Mouse (Mus musculus) cerebellum, adult 18-20 months (tissue): ENCODE results near the gene Dcaf10.

Experiments used
- DNase-seq, 2 experiments: peaks; one replicate each; pipeline ENCODE4 v3.0.0; 2021

Dcaf10 gene

GRCm38 (mm10) chr4:45421519-45422260 lies 79.8 kb downstream of the Dcaf10 start:
- no peak for DNase-seq

- no peak for DNase-seq
These were observed 80.7 kb downstream of the Dcaf10 start for GRCm38 (mm10) chr4:45422640-45423039.

- no peak for DNase-seq
These were observed 81.5 kb downstream of the Dcaf10 start for GRCm38 (mm10) chr4:45423406-45423805.

- no peak for DNase-seq
These were observed 85.0 kb downstream of the Dcaf10 start for GRCm38 (mm10) chr4:45426724-45427457.
